Mouse (Mus musculus) CH12.LX (cell line): Measurements from ENCODE around the gene Rad23b. TPM values are rescaled to one million over a fixed set of nuclear protein-coding genes. Genes with fewer than 3 reads are reported as not detected.

Experiments used
- DNase-seq: peaks from one replicate; pipeline ENCODE4 v3.0.0-alpha.2; 2013; ENCODE audit errors: extremely low read depth
- H3K27ac ChIP-seq: 2 replicates; pipeline ENCODE4 v1.5.1; 2012; ENCODE audit warnings: low read depth, mild to moderate bottlenecking, control low read depth, moderate library complexity; ENCODE audit not compliant: insufficient read depth
- H3K27me3 ChIP-seq: replicated peaks from 2 replicates; pipeline ENCODE3; 2012; ENCODE audit warnings: inconsistent platforms
- H3K36me3 ChIP-seq, 2 experiments: replicated peaks in 1 of 2; 2 replicates each; pipeline versions ENCODE3 to v1.6.1; 2012; ENCODE audit warnings: inconsistent platforms in 1 of 2, low read length in 1 of 2, mild to moderate bottlenecking in 1 of 2, mixed read lengths in 1 of 2, moderate library complexity in 1 of 2; ENCODE audit not compliant: control insufficient read depth in 1 of 2, insufficient read depth in 1 of 2
- H3K4me1 ChIP-seq, 2 experiments: 2 replicates each; pipeline ENCODE4 v1.6.1; 2012; ENCODE audit warnings: inconsistent platforms in 1 of 2, moderate library complexity in 1 of 2; ENCODE audit not compliant: insufficient read depth in 2 of 2, control insufficient read depth in 1 of 2
- H3K4me2 ChIP-seq: 2 replicates; pipeline ENCODE4 v1.6.1; 2012; ENCODE audit warnings: low read depth, mild to moderate bottlenecking, control low read depth; ENCODE audit not compliant: poor library complexity, insufficient read depth, severe bottlenecking
- H3K4me3 ChIP-seq, 3 experiments: fragments of 150-350 bp in 1 of 3; sonication (generic) in 1 of 3; replicated peaks in 1 of 3; 2 replicates each; pipeline versions ENCODE3 to v1.5.1; 2011 to 2012; ENCODE audit warnings: low read depth in 2 of 3, low read length in 2 of 3, mild to moderate bottlenecking in 2 of 3, moderate library complexity in 2 of 3, control low read depth in 1 of 3, improper control_type of control experiment in 1 of 3, inconsistent platforms in 1 of 3, mixed read lengths in 1 of 3; ENCODE audit not compliant: poor library complexity in 1 of 3
- H3K79me2 ChIP-seq: replicated peaks from 2 replicates; pipeline ENCODE4 v1.6.1; 2012; ENCODE audit warnings: mild to moderate bottlenecking, moderate library complexity; ENCODE audit not compliant: control insufficient read depth, poor library complexity, insufficient read depth, severe bottlenecking; ENCODE audit errors: extremely low read depth
- H3K9ac ChIP-seq: 2 replicates; pipeline ENCODE4 v1.6.1; 2012; ENCODE audit warnings: low read depth, mild to moderate bottlenecking, control low read depth, moderate library complexity; ENCODE audit not compliant: insufficient read depth
- H3K9me3 ChIP-seq: replicated peaks from 2 replicates; pipeline ENCODE3; 2012; ENCODE audit warnings: low read length, inconsistent platforms, mixed read lengths
- BHLHE40 ChIP-seq: IDR thresholded peaks from 2 replicates; pipeline ENCODE4 v1.6.1; 2011; ENCODE audit warnings: mild to moderate bottlenecking, low read depth, low read length, improper control_type of control experiment
- CTCF ChIP-seq, 2 experiments: IDR thresholded peaks in 1 of 2; conservative IDR thresholded peaks in 1 of 2; 2 replicates each; pipeline ENCODE4 v1.5.1; 2011 to 2012; ENCODE audit warnings: low read depth in 2 of 2, low read length in 2 of 2, improper control_type of control experiment in 1 of 2, inconsistent platforms in 1 of 2, mild to moderate bottlenecking in 1 of 2, moderate library complexity in 1 of 2
- ELF1 ChIP-seq: IDR thresholded peaks from 2 replicates; pipeline ENCODE4 v1.6.1; 2014; ENCODE audit warnings: low read depth, mild to moderate bottlenecking, inconsistent platforms, low read length, improper control_type of control experiment
- EP300 ChIP-seq: IDR thresholded peaks from 2 replicates; pipeline ENCODE4 v1.6.1; 2011; ENCODE audit warnings: low read length, improper control_type of control experiment
- ETS1 ChIP-seq: conservative IDR thresholded peaks from 2 replicates; pipeline ENCODE4 v1.6.1; 2012; ENCODE audit warnings: low read depth, mild to moderate bottlenecking, inconsistent platforms, low read length, improper control_type of control experiment, moderate library complexity
- HCFC1 ChIP-seq: IDR thresholded peaks from 2 replicates; pipeline ENCODE4 v1.6.1; 2012; ENCODE audit warnings: low read depth, mild to moderate bottlenecking, inconsistent platforms, low read length, improper control_type of control experiment
- IRF4 ChIP-seq: IDR thresholded peaks from 2 replicates; pipeline ENCODE4 v1.6.1; 2014; ENCODE audit warnings: low read depth, mild to moderate bottlenecking, inconsistent platforms, low read length, improper control_type of control experiment
- JUND ChIP-seq: conservative IDR thresholded peaks from 2 replicates; pipeline ENCODE4 v1.6.1; 2011; ENCODE audit warnings: low read depth, low read length, improper control_type of control experiment
- MAX ChIP-seq: IDR thresholded peaks from 2 replicates; pipeline ENCODE4 v1.6.1; 2011; ENCODE audit warnings: low read length, improper control_type of control experiment
- PAX5 ChIP-seq: IDR thresholded peaks from 2 replicates; pipeline ENCODE4 v1.6.1; 2012; ENCODE audit warnings: low read length, inconsistent platforms, mixed read lengths
- POLR2A ChIP-seq: IDR thresholded peaks from 2 replicates; pipeline ENCODE4 v1.6.1; 2011; ENCODE audit warnings: low read depth, mild to moderate bottlenecking, improper control_type of control experiment, low read length
- POLR2AphosphoS2 ChIP-seq: IDR thresholded peaks from 2 replicates; pipeline ENCODE4 v1.6.1; 2011; ENCODE audit warnings: low read depth, low read length, improper control_type of control experiment
- RCOR1 ChIP-seq: conservative IDR thresholded peaks from 2 replicates; pipeline ENCODE4 v1.6.1; 2012; ENCODE audit warnings: low read depth, mild to moderate bottlenecking, inconsistent platforms, low read length, improper control_type of control experiment
- SIN3A ChIP-seq: IDR thresholded peaks from 2 replicates; pipeline ENCODE4 v1.6.1; 2012; ENCODE audit warnings: low read length, improper control_type of control experiment, inconsistent platforms
- TCF12 ChIP-seq: IDR thresholded peaks from 2 replicates; pipeline ENCODE4 v1.6.1; 2014; ENCODE audit warnings: low read depth, mild to moderate bottlenecking, inconsistent platforms, low read length, improper control_type of control experiment
- UBTF ChIP-seq: IDR thresholded peaks from 2 replicates; pipeline ENCODE4 v1.6.1; 2012; ENCODE audit warnings: low read depth, mild to moderate bottlenecking, inconsistent platforms, low read length, improper control_type of control experiment, moderate library complexity
- ZKSCAN1 ChIP-seq: IDR thresholded peaks from 2 replicates; pipeline ENCODE4 v1.6.1; 2012; ENCODE audit warnings: low read depth, inconsistent platforms, low read length, improper control_type of control experiment, borderline replicate concordance
- dilution Hi-C: fragments of 300-500 bp; cut with MboI; formaldehyde crosslinking; loops from 2 replicates; pipeline ENCODE4 v1.14.3; 2020; ENCODE audit warnings: low sequenced_read_pairs; ENCODE audit not compliant: extremely low pct_unique_long_range_greater_than_20kb, extremely low pct_ligation_motif_present
- in situ Hi-C: fragments of 300-500 bp; cut with MboI; formaldehyde crosslinking; loops from 3 replicates; pipeline ENCODE4 v1.14.3; 2019; ENCODE audit warnings: low sequenced_read_pairs, low pct_ligation_motif_present, low pct_unique_long_range_greater_than_20kb, mixed read lengths
- polyA plus RNA-seq: library from polyadenylated mRNA; unstranded; fragments of >175 nt; gene quantifications from 2 replicates; pipeline ENCODE4 v1.2.1, GENCODE M21; 2012; ENCODE audit warnings: low read depth; ENCODE audit not compliant: insufficient read length
- total RNA-seq, 2 experiments: library from RNA; depleted of rRNA; stranded (reverse); fragments of 300-350 nt in 1 of 2; fragments of >200 nt in 1 of 2; gene quantifications; 2 replicates each; pipeline ENCODE4 v1.2.3; 2012 to 2014

The Rad23b gene
- total and polyA plus RNA-seq, 3 experiments = 190 to 436 (median 350) TPM

DNA sequence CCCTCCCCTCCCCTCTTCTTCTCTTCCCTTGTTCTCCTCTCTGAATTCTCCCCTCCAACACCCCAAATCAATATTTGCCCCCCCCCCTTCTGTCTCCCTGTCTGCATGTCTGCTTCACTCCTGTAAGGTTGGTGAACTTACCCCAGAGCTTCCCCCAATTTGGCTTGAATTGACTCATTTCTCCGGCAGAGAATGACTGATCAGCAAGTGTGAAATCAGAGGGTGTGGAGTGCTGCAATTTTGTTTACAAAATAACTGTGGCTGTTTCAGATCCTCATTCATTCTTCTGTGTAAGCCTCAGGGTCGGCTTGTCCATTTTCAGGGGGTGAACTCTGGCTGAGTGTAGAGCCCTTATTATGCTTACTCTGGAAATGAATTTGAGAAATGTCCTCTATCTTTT is 36.9 kb downstream of the Rad23b start:
- H3K4me2 ChIP-seq = no peak overlapping the region
- no peak overlapping the region for H3K9ac ChIP-seq
- no peak overlapping the region for H3K27ac ChIP-seq
- dilution Hi-C loops (no loop called here), in situ Hi-C loops (no loop called here)
- DNase-seq = peak; percentile 47
- H3K36me3 ChIP-seq = peaks cover 54 to 69% of the 10 kb centered on the region in 2 experiments
- H3K9me3 ChIP-seq = no peaks in the 10 kb centered on the region
- no peak overlapping the region for H3K4me3 ChIP-seq
- no peaks in the 10 kb centered on the region for H3K27me3 ChIP-seq
- H3K79me2 ChIP-seq = peaks cover 13% of the 10 kb centered on the region
- H3K4me1 ChIP-seq = peaks cover 5 to 17% of the 10 kb centered on the region in 2 experiments; a peak in 3 of 4 replicates
- no peak for TF ChIP-seq HCFC1
- no peak for TF ChIP-seq TCF12
- no peak for TF ChIP-seq EP300
- no peak for TF ChIP-seq UBTF
- TF ChIP-seq CTCF (conservative IDR thresholded peaks at IDR 0.05 in 1 of 2, IDR thresholded peaks at IDR 0.05 in 1 of 2; ENCODE audit: low read depth in 2 of 2, low read length in 2 of 2) = no peak
- no peak for TF ChIP-seq ETS1
- TF ChIP-seq PAX5 = no peak
- peak; percentile 75 for TF ChIP-seq IRF4

DNA sequence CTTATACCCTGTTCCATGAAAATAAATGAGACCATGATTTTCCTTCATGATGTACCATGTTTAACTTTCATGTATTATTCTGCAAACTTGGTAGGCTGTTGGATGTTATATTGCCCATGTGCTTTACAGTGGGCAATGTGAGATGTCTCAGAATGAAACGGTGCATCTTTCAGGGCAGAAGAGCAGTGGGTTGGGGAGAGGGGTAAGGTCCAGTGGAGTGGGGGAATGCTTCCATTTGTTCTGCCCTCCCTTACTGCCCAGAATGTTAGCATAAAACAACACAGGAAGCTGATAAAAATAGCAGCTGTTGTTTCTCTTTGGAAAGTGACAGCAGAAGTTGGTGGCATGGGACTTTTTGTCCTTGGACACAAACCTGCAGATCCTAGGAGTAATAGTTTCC is 41.6 kb downstream of the Rad23b start:
- TF ChIP-seq RCOR1 (no peak), ELF1 (no peak), MAX (no peak), PAX5 (no peak), UBTF (no peak), JUND (no peak), SIN3A (no peak), BHLHE40 (no peak), POLR2AphosphoS2 (no peak), TCF12 (no peak), POLR2A (no peak), ZKSCAN1 (no peak)
- no peak overlapping the region for H3K9ac ChIP-seq
- H3K4me2 ChIP-seq = no peak overlapping the region
- no peaks in the 10 kb centered on the region for H3K9me3 ChIP-seq
- H3K4me1 ChIP-seq = peaks cover 2 to 12% of the 10 kb centered on the region in 2 experiments; a peak in 3 of 4 replicates
- dilution Hi-C loops = no loop called here
- peaks cover 24 to 40% of the 10 kb centered on the region in 2 experiments for H3K36me3 ChIP-seq
- H3K27me3 ChIP-seq = no peaks in the 10 kb centered on the region
- DNase-seq = no peak
- H3K4me3 ChIP-seq = no peak overlapping the region
- in situ Hi-C loops = no loop called here
- peaks cover 7% of the 10 kb centered on the region for H3K79me2 ChIP-seq
- H3K27ac ChIP-seq = no peak overlapping the region
